Mouse (Mus musculus) adrenal gland, postnatal 25 days (tissue): Measurements from ENCODE around the gene Selenbp1. TPM values are rescaled to one million over a fixed set of nuclear protein-coding genes. Genes with fewer than 3 reads are reported as not detected.

ENCODE experiments used
- DNase-seq: peaks from one replicate; pipeline ENCODE4 v3.0.0; 2021; ENCODE audit warnings: mixed read lengths
- total RNA-seq: library from RNA; stranded (reverse); gene quantifications from 2 replicates; pipeline ENCODE4 v1.2.3, GENCODE M21; 2021

The Selenbp1 gene
- total RNA-seq, 1 experiment from 2014 or later: 88.0 TPM

- DNase-seq: peak; percentile 80
Observed at GRCm38 (mm10) chr3:94974528-94975422, 41.9 kb downstream of the Selenbp1 start, which contains the start of gene Pi4kb. Gene Pi4kb, plus strand, starts transcription at chr3:94974731.

- no peak for DNase-seq
Observed at GRCm38 (mm10) chr3:94984312-94984711, 51.5 kb downstream of the Selenbp1 start.

- no peak for DNase-seq
Observed at GRCm38 (mm10) chr3:94985513-94985912, 52.7 kb downstream of the Selenbp1 start.

GRCm38 (mm10) chr3:94987578-94987977, 54.7 kb downstream of the Selenbp1 start:
- peak; percentile 55 for DNase-seq

GRCm38 (mm10) chr3:94989159-94989761, 56.4 kb downstream of the Selenbp1 start:
- no peak for DNase-seq

Other genes with a start within 250 kb of the Selenbp1 start
- 6.5 and 11.1 TPM in 2 replicates for gene Selenbp2, start 239.5 kb upstream of the Selenbp1 start, total RNA-seq
- gene Cgn, start 146.6 kb upstream of the Selenbp1 start, total RNA-seq: 1.0 and 1.3 TPM in 2 replicates
- gene Pogz, start 95.5 kb upstream of the Selenbp1 start, total RNA-seq: 41.9 and 46.1 TPM in 2 replicates
- 312 and 325 TPM in 2 replicates for gene Psmb4, start 46.1 kb upstream of the Selenbp1 start, total RNA-seq
- 27.5 and 36.2 TPM in 2 replicates for gene Rfx5, start 21.0 kb downstream of the Selenbp1 start, total RNA-seq
- gene Pi4kb, start 41.7 kb downstream of the Selenbp1 start, total RNA-seq: 58.1 and 61.8 TPM in 2 replicates
- gene Zfp687, start 82.4 kb downstream of the Selenbp1 start, total RNA-seq: 25.6 and 44.9 TPM in 2 replicates
- gene Psmd4, start 109.6 kb downstream of the Selenbp1 start, total RNA-seq: 261 and 282 TPM in 2 replicates
- gene Pip5k1a, start 173.9 kb downstream of the Selenbp1 start, total RNA-seq: 39.5 and 43.1 TPM in 2 replicates
- gene Vps72, start 178.0 kb downstream of the Selenbp1 start, total RNA-seq: 68.4 and 72.5 TPM in 2 replicates
- 1.0 and 1.1 TPM in 2 replicates for gene Tmod4, start 191.4 kb downstream of the Selenbp1 start, total RNA-seq
- gene Scnm1, start 201.0 kb downstream of the Selenbp1 start, total RNA-seq: 35.1 and 40.6 TPM in 2 replicates
- 13.8 and 14.8 TPM in 2 replicates for gene Lysmd1, start 201.0 kb downstream of the Selenbp1 start, total RNA-seq
- gene Tnfaip8l2, start 209.3 kb downstream of the Selenbp1 start, total RNA-seq: 1.1 TPM in 1 of 2 replicates, not detected in the other
- gene Sema6c, start 227.4 kb downstream of the Selenbp1 start, total RNA-seq: 3.9 and 5.0 TPM in 2 replicates